Mouse (Mus musculus): Measurements from ENCODE around the gene Nrp1.

Nrp1 gene

DNA sequence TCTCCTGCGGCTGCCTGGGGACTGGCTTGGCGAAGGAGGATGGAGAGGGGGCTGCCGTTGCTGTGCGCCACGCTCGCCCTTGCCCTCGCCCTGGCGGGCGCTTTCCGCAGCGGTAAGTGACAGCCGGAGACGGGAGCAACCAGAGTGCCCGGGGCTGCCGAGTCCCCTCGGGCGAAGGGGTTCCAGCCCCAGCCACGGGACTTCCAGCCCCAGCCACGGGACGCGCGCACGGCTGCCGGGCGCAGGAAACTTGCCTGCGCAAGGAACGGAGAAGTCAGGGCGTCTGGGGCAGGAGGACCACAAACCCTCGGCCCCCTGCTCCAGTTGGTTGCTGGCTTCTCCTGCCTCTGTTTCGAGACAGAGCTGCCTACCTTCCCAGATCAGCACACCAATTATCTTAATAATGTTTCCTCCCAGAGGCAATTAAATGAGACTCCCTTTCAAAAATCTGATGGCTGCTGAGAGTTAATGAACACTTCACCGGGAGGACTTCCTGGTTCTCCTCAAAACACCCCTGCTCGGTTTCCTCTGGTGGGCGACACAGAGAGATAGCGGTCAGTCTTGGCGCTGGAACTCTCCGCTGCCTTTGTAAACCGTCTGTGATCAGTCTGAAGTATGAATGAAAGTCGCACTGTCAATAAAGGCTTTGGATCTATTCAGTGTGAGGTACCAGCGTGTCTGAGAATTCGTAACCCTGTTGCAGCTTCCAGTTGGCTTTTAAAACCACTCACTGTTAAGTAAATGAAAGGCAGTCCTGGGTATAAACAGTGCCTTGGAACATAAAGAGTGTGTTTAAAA lies 1.3 kb downstream of the Nrp1 start:
- in situ Hi-C loops (cut with MboI; ENCODE audit: low pct_unique_long_range_greater_than_20kb in 1 of 2, low sequenced_read_pairs in 2 of 2, unreplicated experiment in 1 of 2): loop anchor here (25.0 kb wide), 3 partner anchors 747 to 1172 kb away; no protein-coding TSS in a partner anchor

DNA sequence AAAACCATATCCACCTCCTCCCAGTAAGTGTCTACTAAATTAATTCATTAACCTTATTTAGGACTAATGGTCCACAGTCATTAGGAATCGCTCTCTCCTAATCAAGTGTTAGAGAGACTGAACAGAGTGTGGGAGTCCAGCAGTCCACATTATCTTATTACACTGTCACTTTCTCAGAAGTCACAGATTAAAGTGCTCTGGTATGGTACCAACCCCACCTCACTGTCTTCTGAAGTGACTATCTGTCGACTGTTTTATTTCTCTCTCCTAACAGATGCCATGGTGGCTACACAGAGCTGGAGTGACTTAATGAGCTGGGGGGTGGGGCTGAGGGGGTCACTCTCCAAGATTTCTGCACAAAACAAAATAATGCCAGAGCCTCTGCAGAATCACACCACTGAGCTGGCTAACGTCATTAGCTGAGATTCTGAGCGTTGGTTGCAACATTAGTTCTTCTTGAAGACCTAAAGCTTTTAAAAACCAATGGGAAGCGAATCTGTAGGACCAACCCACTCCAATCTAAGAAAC lies 3.0 kb downstream of the Nrp1 start:
- in situ Hi-C loops (cut with MboI; ENCODE audit: low pct_unique_long_range_greater_than_20kb in 1 of 2, low sequenced_read_pairs in 2 of 2, unreplicated experiment in 1 of 2): loop anchor here (25.0 kb wide), 3 partner anchors 749 to 1174 kb away; no protein-coding TSS in a partner anchor

DNA sequence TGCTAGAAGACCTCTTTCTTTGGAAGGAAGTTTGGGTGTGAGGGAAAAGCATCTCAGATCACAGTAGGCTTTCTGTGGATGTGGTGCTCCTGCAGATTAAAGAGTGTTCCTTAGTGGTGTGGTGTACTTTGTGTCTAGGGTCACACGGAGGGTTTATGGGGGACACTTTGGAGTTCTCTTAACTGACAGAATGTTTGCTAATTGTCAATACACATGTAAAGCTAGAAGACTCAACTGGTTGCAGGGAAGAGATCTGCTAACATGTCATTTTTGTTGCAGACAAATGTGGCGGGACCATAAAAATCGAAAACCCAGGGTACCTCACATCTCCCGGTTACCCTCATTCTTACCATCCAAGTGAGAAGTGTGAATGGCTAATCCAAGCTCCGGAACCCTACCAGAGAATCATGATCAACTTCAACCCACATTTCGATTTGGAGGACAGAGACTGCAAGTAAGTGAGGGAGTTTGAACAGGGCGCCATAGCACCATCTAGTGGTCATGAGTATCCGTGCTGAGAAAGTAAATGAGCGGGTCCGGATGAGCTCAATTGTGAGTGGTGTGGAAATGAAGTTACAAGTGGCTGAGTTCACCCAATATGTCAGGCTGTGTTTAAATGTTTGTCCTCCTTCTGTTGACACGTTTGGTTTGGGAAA lies 4.7 kb downstream of the Nrp1 start:
- in situ Hi-C loops (cut with MboI; ENCODE audit: low pct_unique_long_range_greater_than_20kb in 1 of 2, low sequenced_read_pairs in 2 of 2, unreplicated experiment in 1 of 2): loop anchor here (25.0 kb wide), 3 partner anchors 751 to 1176 kb away; no protein-coding TSS in a partner anchor

DNA sequence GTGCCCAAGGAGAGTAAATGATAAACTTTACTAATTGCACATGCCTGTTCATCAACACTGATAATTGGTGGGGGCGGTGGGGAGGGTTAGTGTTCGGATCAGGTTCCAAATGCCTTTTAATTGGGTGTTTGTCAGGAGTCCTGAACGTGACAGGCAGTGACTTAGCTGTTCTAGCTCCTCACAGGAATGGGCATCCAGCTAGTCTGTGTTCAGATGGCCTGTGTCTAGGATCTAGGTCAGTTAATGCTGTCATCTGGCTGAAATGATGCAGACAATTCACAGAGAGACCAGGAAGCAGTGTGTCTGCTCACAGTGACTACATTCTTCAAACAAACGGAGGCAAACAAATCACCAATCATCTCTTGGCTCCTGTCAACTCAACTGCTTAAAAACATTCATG lies 12.1 kb downstream of the Nrp1 start:
- in situ Hi-C loops (cut with MboI; ENCODE audit: low pct_unique_long_range_greater_than_20kb in 1 of 2, low sequenced_read_pairs in 2 of 2, unreplicated experiment in 1 of 2): loop anchor here (25.0 kb wide), 3 partner anchors 758 to 1183 kb away; no protein-coding TSS in a partner anchor

DNA sequence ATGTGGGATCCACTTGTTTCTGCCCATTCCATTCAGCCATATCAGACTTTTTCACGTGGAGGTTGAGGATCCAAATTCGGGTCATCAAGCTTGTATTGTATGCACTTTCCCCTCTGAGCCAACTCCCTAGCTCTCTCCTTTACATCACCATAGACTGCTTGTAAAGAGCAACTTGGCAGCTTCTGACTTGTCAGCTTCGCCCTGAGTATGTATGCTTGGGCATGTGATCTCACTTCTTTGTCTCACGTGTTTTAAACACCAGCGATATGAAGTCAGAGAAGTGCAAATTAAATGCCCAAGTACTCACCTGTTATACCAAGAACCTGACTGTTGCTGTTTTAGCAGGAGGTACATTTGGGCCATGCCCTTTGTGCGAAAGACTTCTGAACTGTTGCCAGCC lies 12.6 kb downstream of the Nrp1 start:
- in situ Hi-C loops (cut with MboI; ENCODE audit: low pct_unique_long_range_greater_than_20kb in 1 of 2, low sequenced_read_pairs in 2 of 2, unreplicated experiment in 1 of 2): loop anchor here (25.0 kb wide), 3 partner anchors 759 to 1184 kb away; no protein-coding TSS in a partner anchor

DNA sequence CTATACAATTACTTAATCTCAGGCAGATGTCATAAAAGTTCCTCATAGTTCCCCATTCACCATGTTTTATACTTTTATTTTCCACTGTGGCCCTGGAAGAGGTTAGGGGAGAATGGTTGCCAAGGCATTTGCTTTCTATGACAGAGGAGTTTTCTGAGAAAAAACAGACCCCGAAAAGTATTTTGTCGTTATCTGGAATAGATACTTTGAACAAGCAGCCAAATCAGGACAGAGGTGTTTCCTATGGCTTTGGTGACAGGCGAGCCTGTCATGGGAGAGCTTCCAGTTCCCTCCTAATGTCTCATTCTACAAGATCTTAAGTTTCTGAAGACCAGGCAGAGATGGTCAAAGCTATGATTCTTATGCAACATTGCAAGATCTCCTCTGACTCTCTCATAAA lies 13.4 kb downstream of the Nrp1 start:
- in situ Hi-C loops (cut with MboI; ENCODE audit: low pct_unique_long_range_greater_than_20kb in 1 of 2, low sequenced_read_pairs in 2 of 2, unreplicated experiment in 1 of 2): loop anchor here (25.0 kb wide), 3 partner anchors 759 to 1184 kb away; no protein-coding TSS in a partner anchor

DNA sequence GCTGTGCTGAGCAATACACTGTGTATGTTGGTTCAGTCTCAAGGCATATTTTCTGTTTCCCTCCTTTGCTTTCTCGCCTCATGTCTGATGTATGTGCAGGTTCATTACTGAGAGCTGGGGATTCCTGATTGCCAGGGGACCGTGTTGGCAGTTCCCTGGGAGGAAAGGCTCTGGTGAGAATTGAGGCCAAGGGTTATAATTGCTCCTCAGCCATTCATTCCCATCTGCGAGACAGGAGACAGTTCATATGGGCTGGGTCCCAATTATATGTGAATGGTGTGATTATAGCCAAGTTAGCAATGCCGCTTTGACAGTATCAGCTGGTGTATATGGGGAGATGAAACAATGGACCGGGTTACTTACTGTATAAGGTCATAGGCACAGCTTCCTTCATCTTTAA lies 14.3 kb downstream of the Nrp1 start:
- in situ Hi-C loops (cut with MboI; ENCODE audit: low pct_unique_long_range_greater_than_20kb in 1 of 2, low sequenced_read_pairs in 2 of 2, unreplicated experiment in 1 of 2): loop anchor here (25.0 kb wide), 3 partner anchors 760 to 1185 kb away; no protein-coding TSS in a partner anchor

DNA sequence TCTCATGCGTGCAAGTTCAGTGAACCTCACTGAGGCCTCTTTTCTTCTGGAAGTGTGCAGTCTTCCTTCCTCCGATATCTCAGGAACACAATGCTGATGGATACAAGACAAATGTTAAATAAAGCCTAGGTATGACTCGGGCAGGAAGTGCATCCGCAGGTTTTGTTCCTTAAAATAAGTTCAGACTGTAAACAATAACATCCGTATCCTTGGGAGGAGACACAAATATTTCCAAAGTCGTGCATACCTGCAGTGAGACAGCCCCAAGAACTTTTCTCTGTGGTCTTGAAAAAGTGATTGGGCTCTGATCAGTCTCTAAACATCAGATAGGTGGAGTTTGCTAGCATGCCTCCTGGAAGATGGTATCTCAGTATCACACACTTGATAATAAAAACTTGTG lies 15.0 kb downstream of the Nrp1 start:
- in situ Hi-C loops (cut with MboI; ENCODE audit: low pct_unique_long_range_greater_than_20kb in 1 of 2, low sequenced_read_pairs in 2 of 2, unreplicated experiment in 1 of 2): loop anchor here (25.0 kb wide), 3 partner anchors 761 to 1186 kb away; no protein-coding TSS in a partner anchor

DNA sequence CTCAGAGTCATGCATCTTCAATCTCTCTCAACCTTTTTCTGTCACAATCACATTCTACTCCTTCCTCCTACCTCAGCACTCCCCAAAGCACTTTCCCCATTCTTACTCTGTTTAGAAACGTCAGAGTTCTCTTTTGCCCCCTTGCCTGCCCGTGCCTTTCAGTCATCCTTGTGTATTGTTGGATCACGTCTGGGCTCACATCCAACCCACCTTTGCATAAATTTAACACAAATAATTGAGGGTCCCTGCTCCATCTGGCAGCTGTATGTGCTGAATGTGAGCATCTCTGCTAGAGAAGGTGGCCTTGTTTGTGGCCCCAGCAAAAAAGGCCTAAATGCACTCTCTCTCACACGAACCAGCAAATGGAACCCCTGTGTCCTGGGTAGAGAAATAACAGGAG lies 16.9 kb downstream of the Nrp1 start:
- in situ Hi-C loops (cut with MboI; ENCODE audit: low pct_unique_long_range_greater_than_20kb in 1 of 2, low sequenced_read_pairs in 2 of 2, unreplicated experiment in 1 of 2): no loop called here

DNA sequence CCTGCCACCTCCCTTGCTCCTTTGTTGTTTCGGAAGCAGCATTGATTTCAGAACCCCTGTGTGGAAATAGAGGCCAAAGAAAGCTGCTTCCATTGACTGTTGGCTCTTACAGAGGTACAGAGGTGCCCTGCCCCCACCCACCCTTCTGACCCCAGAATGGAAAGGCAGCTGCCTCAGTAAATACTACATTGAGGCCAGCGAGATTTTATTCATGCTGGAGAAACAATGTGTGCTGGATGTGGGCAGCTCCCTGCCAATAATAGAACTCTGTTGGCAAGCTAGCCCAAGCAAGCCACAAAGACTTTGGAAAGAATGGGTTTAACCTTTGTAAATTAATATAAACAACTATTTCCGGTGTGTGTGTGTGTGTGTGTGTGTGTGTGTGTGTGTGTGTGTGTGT lies 24.8 kb downstream of the Nrp1 start:
- in situ Hi-C loops (cut with MboI; ENCODE audit: low pct_unique_long_range_greater_than_20kb in 1 of 2, low sequenced_read_pairs in 2 of 2, unreplicated experiment in 1 of 2): no loop called here

DNA sequence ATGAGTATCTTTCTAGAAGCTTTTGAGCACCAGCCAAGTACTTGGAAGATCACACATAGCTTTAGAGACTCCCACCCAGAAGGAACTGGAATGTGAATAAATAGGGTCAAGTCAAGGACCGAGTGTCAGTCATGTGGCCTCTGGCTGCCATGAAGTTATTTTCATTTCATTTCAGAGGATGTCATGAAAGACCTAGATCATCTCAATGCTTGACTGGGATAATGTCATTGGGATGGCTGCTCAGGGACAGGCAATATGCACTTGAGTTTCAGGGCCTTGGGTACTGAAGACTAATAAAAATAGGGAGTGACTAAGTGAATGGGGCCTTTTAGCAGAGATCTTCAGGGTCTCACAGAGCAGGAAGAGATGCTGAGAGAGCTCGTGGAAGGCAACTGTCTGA lies 26.0 kb downstream of the Nrp1 start:
- in situ Hi-C loops (cut with MboI; ENCODE audit: low pct_unique_long_range_greater_than_20kb in 1 of 2, low sequenced_read_pairs in 2 of 2, unreplicated experiment in 1 of 2): no loop called here

DNA sequence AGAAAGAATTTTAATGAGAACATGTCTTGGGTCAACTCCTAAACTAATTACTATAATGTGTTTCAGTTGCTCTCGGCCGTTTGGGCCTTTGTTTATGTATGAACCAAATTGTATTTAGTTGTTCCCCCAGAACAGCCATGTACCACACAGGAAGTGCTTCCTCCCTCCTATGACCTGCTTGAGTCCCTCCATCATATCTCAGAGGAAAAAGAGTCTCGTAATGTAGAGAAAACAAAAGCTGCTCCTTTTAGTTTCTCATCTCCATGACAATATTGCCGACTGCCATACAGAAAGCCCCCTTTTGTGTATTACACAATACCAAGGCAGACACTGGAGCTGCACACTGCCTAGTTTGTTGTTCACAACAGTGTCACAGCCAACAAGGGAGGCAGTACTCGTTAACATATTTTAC lies 26.5 kb downstream of the Nrp1 start:
- in situ Hi-C loops (cut with MboI; ENCODE audit: low pct_unique_long_range_greater_than_20kb in 1 of 2, low sequenced_read_pairs in 2 of 2, unreplicated experiment in 1 of 2): no loop called here

DNA sequence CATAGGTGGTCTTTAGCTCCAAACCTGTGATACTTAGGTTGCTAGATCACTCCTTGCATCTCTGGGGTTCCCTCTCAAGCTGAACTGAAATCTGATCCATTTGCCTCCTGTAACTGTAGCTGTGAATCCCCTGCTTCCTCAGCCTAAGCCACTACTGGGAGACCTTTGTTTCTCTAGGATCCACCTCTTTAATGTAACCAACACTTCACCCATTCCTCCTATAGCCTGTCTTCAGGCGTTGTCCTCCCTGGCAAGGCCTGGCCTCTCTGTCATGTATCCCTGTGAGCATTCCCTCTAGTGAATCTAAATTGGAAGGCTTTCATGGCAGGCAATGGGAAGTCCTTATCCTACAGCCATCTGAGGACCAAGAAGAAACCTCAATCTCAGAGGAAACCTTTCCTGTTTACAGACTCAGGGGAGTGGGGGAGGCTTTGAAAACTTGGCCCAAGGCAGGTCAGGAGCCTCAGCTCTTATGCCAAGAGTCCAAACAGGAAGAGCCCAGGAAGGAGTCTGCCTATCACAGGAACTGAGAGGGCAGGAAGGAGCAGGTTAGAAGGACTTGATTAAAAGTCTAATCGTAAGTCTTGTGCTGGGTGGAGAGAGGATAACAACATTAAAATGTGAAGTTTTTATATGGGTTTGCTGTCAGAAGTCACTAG lies 28.7 kb downstream of the Nrp1 start:
- in situ Hi-C loops (cut with MboI; ENCODE audit: low pct_unique_long_range_greater_than_20kb in 1 of 2, low sequenced_read_pairs in 2 of 2, unreplicated experiment in 1 of 2): no loop called here

DNA sequence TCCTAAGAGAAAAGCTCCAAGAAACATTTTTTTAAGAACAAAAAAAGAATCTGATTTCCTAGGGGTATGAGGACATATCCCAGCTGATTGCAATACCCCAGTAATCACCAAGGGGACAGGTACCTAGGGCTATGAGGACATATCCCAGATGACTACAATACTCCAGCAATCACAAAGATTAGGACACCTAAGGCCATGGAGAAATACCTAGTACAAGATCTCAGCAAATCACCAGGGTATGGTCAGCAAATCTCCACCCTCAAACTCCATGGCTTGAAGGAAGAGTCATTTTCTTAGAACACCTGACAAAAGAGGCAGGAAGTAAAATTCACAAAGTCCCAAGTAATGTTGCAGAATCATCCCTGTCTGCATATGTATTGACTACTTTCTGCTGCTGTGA lies 32.4 kb downstream of the Nrp1 start:
- in situ Hi-C loops (cut with MboI; ENCODE audit: low pct_unique_long_range_greater_than_20kb in 1 of 2, low sequenced_read_pairs in 2 of 2, unreplicated experiment in 1 of 2): no loop called here

DNA sequence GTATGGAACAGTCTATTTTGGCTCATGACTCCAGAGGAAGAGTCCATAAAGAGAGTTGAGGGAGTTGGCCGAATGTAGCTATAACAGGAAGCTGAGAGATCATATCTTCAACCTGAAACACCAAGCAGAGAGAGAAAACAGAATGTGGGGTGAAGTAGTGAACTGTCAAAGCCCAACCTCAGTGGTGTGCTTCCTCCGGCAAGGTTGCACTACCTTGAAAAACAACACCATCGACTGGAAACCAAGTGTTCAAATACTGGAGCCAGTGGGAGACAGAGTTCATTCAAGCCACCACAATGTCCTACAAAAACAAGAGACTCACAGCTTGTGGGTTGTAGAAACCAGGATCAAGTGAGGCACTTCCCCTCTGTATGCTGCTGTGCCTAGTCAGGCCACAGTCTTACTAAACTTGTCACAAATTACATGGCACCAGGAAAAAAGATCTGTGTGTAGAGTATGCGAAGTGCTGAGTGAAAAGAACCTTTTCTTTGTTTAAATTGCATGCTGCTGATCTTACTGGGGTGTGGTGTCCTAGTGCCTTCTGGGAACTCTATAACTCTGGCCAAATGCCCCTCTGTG lies 32.9 kb downstream of the Nrp1 start:
- in situ Hi-C loops (cut with MboI; ENCODE audit: low pct_unique_long_range_greater_than_20kb in 1 of 2, low sequenced_read_pairs in 2 of 2, unreplicated experiment in 1 of 2): no loop called here

DNA sequence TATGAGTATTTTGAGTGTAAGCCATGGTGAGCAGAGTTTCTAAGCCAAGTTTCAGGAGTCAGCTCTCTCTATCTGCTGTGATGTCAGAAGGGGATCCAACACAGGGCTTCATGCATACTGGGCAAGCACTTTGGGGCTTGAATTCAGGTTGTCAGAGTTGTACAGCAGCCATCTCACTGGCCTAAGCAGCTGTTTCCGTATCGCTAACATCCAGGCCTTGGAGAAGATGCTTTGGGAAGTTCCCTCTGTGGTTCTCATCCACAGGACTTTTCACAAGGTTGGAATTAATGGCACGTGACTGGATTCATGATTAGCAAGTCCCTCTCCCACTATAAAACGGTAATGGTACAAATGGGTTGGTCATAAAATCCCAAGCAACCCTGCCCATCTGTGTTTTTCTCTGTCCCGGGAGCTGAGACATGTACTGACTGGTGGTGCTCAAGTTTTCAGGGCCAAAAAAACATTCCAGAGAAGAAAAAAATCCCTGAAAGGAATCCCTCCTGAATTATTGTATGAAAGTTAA lies 36.3 kb downstream of the Nrp1 start:
- in situ Hi-C loops (cut with MboI; ENCODE audit: low pct_unique_long_range_greater_than_20kb in 1 of 2, low sequenced_read_pairs in 2 of 2, unreplicated experiment in 1 of 2): no loop called here

DNA sequence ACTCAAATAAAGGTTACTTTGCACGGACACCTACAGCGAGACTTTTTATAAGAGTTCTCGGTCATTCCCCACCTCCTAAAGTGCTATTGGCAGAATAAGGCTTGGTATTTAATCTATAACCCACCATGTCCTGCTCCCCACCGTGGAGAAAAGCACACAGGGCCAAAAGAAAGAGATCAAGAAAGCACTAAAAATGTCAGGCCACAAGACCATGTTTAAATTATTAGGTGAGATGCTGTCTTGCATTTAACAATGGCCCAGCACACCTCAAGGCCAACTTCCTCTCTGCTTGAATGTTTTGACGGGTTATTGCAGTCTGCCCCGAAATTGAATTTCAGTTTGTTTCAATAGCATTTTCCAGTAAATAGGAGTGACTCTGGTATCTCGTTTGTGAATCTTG lies 38.6 kb downstream of the Nrp1 start:
- in situ Hi-C loops (cut with MboI; ENCODE audit: low pct_unique_long_range_greater_than_20kb in 1 of 2, low sequenced_read_pairs in 2 of 2, unreplicated experiment in 1 of 2): no loop called here

DNA sequence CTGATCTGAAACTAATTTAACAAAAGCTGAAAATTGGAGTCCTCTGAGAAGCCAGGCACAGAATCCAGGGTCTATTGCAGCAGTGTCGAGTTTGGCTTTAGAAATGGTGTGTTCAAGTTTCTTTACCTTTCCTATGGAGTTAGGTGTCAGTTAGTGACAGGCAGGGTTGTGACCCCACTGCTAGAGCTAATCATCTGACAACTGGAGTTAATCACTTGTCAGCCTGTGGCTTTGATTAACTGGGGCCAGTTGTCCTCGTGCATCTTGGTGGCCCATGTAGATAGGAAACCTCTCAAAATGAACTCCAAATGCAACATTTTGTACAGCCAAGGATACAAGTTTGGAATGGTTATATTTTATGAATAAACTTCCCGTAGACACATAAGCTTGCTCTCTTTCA lies 39.0 kb downstream of the Nrp1 start:
- in situ Hi-C loops (cut with MboI; ENCODE audit: low pct_unique_long_range_greater_than_20kb in 1 of 2, low sequenced_read_pairs in 2 of 2, unreplicated experiment in 1 of 2): no loop called here
